Mouse (Mus musculus) naive thymus-derived CD4-positive, alpha-beta T cell, adult 2 months (primary cell): Measurements from ENCODE around the gene Tab1.

Experiments
- DNase-seq: peaks from one replicate; pipeline ENCODE4 v3.0.0-alpha.2; 2011; ENCODE audit warnings: low read depth

Tab1 gene

GRCm38 (mm10) chr15:80206057-80206565, 73.2 kb downstream of the Tab1 start:
- no peak for DNase-seq

- DNase-seq, result no peak
These were observed 75.5 kb downstream of the Tab1 start for GRCm38 (mm10) chr15:80208446-80208845.
